Mouse (Mus musculus) heart, postnatal 36 days (tissue): Measurements from ENCODE around the gene Pde2a. TPM values are rescaled to one million over a fixed set of nuclear protein-coding genes. Genes with fewer than 3 reads are reported as not detected.

Source experiments
- DNase-seq, 2 experiments: peaks; one replicate each; pipeline ENCODE4 v3.0.0; 2021 to 2022
- intact Hi-C: fragments of 180-260 bp; cut with DNase I; formaldehyde crosslinking; loops from one replicate; pipeline ENCODE4 v1.15.1; 2025
- total RNA-seq, 2 experiments: library from RNA; stranded (reverse); gene quantifications; 2 replicates each; pipeline ENCODE4 v1.2.3; 2021

Gene Pde2a
- total RNA-seq, 2 experiments from 2014 or later = 51.8 to 74.3 TPM

DNA sequence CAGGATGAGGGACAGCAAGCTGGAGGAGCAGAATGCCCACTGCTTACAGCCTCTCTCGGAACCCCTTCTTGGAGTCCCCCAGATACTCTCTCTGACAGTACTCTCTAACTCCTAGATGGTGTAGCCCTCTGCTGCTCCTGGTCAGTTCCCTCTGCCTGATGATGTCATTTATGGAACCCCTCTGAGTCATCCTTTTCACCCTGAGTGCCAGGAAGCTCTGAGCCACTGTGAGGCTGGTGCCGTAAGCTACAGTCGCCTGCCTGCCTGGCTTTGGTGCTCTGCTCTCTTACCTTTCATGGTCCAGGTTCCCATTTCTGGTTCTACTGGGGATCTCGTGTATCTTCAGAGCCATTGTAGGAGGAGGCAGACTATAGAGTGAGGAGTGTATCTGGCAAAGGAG, 24.3 kb upstream of the Pde2a start:
- intact Hi-C loops = no loop called here
- DNase-seq = no peak

DNA sequence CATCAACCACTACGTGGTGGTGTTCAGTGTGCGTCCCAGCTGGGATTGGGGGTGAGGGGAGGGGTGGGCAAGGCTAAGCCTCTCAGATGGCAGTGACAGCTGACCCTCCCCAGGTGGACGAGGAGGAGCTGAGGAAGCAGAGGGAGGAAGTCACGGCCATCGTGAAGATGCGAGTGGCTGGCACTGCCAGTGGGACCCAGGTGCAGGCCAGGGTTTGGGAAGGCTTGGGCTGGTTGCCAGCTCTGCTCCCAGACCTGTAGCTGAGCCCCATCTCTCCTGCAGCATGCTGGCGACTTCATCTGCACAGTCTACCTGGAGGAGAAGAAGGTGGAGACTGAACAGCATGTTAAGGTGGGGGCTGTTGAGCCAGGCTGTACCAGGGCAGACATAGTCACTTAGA, 20.0 kb upstream of the Pde2a start:
- intact Hi-C loops = no loop called here
- no peak for DNase-seq

DNA sequence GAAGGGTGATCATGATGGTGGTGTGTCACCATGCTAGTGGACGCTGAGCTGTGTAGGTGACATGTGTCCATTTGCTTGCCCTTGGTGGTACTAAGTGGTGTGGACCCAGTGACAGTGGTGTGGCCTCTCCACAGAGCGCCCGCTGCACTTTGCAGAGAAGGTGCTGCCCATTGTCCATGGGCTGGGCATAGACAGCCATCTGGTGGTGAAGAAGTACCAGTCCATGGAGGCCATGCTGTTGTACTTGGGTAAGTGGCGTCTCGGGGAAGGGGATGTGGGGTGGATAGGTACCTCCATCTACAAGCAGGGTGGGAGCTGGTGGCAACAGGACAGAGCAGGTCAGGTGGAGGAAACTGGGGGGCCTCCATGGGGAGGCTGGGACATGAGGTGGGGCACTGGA, 17.7 kb upstream of the Pde2a start:
- intact Hi-C loops = no loop called here
- DNase-seq = no peak

GRCm38 (mm10) chr7:101410267-101410936, 11.1 kb upstream of the Pde2a start, which contains the start of gene Gm45837:
Gm45837 (plus strand) TSS chr7:101410886.
- DNase-seq = no peak
- intact Hi-C loops = loop anchor here (5.0 kb wide), 1 partner anchor 207 kb away; no protein-coding TSS in a partner anchor

DNA sequence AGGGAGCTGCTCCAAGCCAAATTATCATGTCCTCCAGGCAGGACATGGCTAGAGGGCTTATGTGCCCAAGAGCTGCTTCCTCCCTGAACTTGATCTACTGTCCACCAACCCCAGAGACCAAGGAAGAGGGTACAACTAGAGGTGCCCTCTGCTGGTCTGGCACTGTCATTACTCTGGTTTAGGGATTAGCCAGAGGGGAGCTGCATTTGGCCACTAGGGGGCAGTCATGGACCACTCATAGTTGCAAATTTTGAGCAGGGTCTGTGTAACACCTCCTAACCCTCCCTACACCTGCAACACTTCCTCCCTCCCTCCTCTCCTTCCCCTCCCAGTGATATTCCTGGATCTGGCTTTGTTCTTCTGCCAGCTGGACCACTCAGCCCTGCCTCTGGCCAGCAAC, 8.7 kb upstream of the Pde2a start:
- peak; percentile 86 for DNase-seq
- intact Hi-C loops = loop anchor here (1.0 to 5.0 kb wide), 3 partner anchors 102 to 205 kb away; no protein-coding TSS in a partner anchor

DNA sequence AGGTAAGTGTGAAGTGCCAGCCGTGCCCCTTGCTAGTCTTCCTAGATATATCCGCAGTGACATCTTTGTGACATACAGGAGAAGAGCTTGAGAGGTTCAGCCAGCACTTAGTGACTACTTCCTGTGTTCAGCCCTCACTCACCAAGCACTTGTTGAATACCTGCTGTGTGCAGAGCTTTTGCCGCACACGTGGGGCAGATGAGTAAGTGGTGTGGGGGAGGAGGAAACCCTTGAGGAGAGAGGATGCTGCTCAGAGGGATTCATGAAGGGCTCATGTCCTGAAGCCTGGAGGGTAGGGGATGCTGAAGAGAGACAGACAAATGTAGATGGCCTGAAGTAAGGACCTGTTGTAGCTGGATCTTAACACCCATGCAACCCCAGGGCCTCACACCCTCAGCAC, 7.3 kb upstream of the Pde2a start:
- no peak for DNase-seq

GRCm38 (mm10) chr7:101414661-101415511, 6.6 kb upstream of the Pde2a start:
- no peak for DNase-seq
- intact Hi-C loops = loop anchor here (5.0 kb wide), 1 partner anchor 202 kb away; no protein-coding TSS in a partner anchor

More for the DNA sequence above, 7.3 kb upstream of the Pde2a start:
- intact Hi-C loops = loop anchor here (5.0 kb wide), 1 partner anchor 203 kb away; no protein-coding TSS in a partner anchor

DNA sequence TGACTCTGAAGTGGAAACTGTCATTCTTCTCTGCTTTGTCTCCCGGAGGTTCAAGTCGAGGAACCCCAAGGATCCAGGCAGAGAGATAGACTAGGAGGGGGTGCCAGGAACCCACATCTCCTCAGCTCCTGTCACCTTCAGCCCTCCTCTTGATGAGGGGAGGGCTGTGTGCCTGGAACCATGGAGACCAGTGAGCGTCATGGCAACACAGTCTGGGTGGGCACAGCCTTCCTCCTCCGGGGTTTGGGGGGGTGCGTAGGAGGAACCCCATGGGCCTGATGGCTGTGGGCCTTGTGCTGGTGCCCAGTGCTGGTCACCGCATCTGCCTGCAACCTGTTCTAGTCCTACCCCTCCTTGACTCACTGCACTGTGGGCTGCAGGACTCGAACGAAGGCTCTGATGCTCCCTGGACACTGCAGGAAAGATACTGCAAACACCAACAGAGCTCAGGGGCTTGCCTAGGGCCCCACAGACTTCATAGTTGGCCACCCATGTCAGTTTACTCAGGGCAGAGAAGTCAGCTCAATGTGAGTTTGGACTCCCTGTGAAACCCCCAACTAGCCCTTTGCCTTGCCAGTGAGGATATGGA, 5.9 kb upstream of the Pde2a start:
- DNase-seq = no peak
- intact Hi-C loops = no loop called here

DNA sequence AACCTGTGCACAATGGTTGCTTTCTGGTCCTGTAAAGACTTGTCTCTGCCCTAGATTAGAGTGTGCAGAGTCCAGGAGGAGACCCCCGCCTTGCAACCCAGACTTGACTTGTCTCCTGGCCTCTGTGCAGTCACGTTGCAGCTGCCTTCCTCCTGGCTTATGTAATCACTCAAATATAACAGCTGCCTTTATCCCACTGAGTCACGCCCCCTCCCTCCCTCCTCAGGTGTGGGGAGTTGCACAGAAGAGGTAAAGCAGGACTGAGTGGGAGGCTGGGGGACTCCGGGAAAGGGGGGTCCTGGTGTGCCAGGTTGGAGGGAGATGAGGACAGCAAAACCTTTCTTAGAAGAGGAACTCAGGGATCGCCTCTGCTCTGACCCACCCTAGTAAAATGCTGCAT, 5.1 kb upstream of the Pde2a start:
- DNase-seq = no peak
- intact Hi-C loops = no loop called here

GRCm38 (mm10) chr7:101419013-101419770, 2.3 kb upstream of the Pde2a start:
- no peak for DNase-seq
- intact Hi-C loops = no loop called here

GRCm38 (mm10) chr7:101422069-101422468, 578 bp downstream of the Pde2a start:
- intact Hi-C loops = no loop called here
- no peak for DNase-seq

- intact Hi-C loops = no loop called here
- no peak for DNase-seq
These were observed 1.2 kb downstream of the Pde2a start for GRCm38 (mm10) chr7:101422646-101423045.

GRCm38 (mm10) chr7:101423970-101424369, 2.5 kb downstream of the Pde2a start:
- no peak for DNase-seq
- intact Hi-C loops = no loop called here

- intact Hi-C loops = loop anchor here (5.0 kb wide), 1 partner anchor 116 kb away; no protein-coding TSS in a partner anchor
- DNase-seq = no peak
These were observed 5.2 kb downstream of the Pde2a start for GRCm38 (mm10) chr7:101426692-101427091.

- intact Hi-C loops = loop anchor here (5.0 kb wide), 1 partner anchor 115 kb away; no protein-coding TSS in a partner anchor
These were observed 6.2 kb downstream of the Pde2a start for GRCm38 (mm10) chr7:101427736-101428135.

DNA sequence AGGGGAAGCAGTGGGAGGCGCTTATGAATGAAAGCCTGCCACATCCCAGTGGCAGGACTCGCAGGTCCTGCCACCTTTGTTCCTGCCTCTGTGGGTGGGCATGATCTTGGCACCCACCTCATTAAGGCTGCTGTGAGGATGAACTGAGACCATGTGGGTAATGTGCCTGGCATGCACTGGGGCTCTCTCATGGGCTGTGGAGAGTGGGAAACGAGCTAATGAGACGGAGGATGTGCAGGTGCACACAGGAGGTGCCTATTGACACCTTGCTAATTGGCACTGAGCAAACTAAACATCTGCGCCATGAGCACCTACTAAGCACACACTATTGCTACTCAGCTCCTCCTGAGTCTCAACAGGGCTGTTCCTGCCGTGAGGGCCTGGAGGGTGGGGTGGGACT, 13.5 kb downstream of the Pde2a start:
- no peak for DNase-seq
- intact Hi-C loops = no loop called here

More at GRCm38 (mm10) chr7:101427736-101428135, 6.2 kb downstream of the Pde2a start:
- peak in 1 of 2 experiments; percentile 43 for DNase-seq

DNA sequence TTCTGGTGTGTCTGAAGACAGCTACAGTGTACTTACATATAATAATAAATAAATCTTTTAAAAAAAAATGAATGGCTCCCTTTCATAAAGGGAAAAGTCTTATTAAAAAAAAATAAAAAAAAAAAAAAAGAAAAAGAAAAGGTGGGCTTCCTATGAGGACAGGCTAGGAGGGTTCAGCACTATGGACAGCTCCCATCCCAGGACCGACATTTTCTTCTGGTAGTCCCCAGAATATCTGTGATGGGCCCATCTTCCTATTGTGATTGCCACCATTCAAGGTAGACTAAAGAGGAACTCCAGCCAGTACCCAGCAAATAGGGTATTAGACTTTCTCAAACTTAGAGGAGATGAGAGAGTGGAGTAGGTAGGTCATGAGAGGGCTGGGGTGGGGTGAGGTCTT, 16.4 kb downstream of the Pde2a start:
- DNase-seq = no peak
- intact Hi-C loops = no loop called here

- DNase-seq = no peak
- intact Hi-C loops = no loop called here
These were observed 21.6 kb downstream of the Pde2a start for GRCm38 (mm10) chr7:101443093-101443492.

GRCm38 (mm10) chr7:101444211-101444610, 22.7 kb downstream of the Pde2a start:
- no peak for DNase-seq
- intact Hi-C loops = no loop called here

DNA sequence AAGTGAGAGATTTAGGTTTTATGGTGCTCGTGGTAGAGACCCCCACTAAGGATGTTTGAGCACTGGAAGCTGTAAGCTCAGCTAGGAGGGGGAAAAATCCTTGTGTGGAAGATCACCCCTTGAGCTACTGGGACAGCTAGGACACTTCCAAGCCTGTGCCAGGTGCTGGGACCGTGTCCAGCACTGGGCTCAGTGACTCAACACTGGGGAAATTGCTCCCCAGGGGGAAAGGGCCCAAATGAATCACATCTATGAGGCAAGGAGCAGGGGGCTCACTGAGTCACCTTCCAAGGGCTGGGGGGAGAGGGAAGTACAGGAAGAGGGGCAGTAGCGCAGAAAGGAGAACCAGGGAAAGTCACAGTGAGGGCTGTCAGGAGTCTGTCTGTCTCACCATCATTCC, 28.4 kb downstream of the Pde2a start:
- intact Hi-C loops = loop anchor here (1.0 kb wide), 2 partner anchors 53 to 91 kb away; no protein-coding TSS in a partner anchor
- no peak for DNase-seq
